Mouse (Mus musculus): ENCODE data around the gene Cdh26.

GRCm38 (mm10) chr2:178513636-178514071, 83.3 kb downstream of the Cdh26 start:
- TF ChIP-seq GATA1 (IDR thresholded peaks at IDR 0.05; ENCODE audit: borderline replicate concordance, low read length) (no peak), CTCF (IDR thresholded peaks at IDR 0.05; ENCODE audit: low read depth, low read length) (no peak), GATA2 (IDR thresholded peaks at IDR 0.05; ENCODE audit: borderline replicate concordance, low read depth, low read length) (no peak), POLR2AphosphoS5 (IDR thresholded peaks at IDR 0.05; ENCODE audit: insufficient replicate concordance, low read depth, low read length) (no peak)

Measured in G1E (cell line).